Mouse (Mus musculus) thymus, adult 2 months (tissue): ENCODE data around the gene Fitm1.

Experiments
- CTCF ChIP-seq: fragments of 200-500 bp; IDR thresholded peaks from 2 replicates; pipeline ENCODE4 v1.5.1; 2012; ENCODE audit warnings: mild to moderate bottlenecking, control low read depth, low read length, moderate library complexity, borderline replicate concordance; ENCODE audit not compliant: control insufficient read depth, poor library complexity, insufficient read depth; ENCODE audit errors: extremely low read depth
- POLR2A ChIP-seq: fragments of 200-500 bp; IDR thresholded peaks from 2 replicates; pipeline ENCODE4 v1.6.1; 2012; ENCODE audit warnings: mild to moderate bottlenecking, low read length, control low read depth, moderate library complexity; ENCODE audit not compliant: control insufficient read depth, poor library complexity, insufficient read depth; ENCODE audit errors: extremely low read depth

GRCm38 (mm10) chr14:55571760-55572159, 3.7 kb upstream of the Fitm1 start:
- no peak for TF ChIP-seq CTCF
- no peak for TF ChIP-seq POLR2A
